Mouse (Mus musculus): ENCODE results near the gene Chst4.

DNA sequence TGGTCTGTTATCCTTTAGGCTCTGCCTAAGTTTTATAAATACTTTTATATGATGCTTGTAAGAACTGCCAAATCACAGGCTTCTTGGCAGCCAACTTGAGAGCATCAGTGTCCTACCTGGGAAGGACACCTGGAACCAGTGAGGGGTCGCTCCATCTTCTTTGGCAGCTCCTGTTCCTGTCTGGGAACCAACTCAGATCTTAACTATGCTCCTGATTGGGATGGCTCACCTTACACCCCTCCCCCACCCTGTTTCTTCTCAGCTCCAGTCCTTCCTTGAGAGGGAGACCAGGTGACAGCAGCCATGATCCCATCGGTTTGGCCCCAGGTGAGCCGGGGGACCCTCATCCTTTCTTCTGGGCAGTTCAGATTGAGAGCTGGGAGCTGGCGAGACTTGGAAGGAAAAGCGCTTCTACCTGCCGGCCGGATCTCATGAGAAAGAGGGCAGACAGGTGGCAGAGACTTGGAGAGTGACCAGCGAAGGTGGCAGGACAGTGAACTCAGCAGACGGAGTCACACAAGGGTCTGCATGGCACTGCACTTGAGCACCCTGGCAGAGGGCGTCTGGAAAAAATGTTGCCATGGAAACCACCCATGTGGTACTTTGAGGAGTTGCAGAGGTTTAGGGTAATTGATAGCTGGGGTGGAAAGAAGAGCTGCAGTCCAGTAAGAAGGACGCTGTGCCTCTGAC, 43.0 kb upstream of the Chst4 start:
- TF ChIP-seq CTCF (IDR thresholded peaks at IDR 0.05; ENCODE audit: borderline replicate concordance, insufficient read depth, low read depth, low read length) (no peak), POLR2A (IDR thresholded peaks at IDR 0.05; ENCODE audit: borderline replicate concordance, insufficient read depth, low read length) (no peak)

Measured in cerebellum, adult 2 months (tissue).